Mouse (Mus musculus): ENCODE measurements around the gene Cbx2. TPM values are rescaled to one million over a fixed set of nuclear protein-coding genes. Genes with fewer than 3 reads are reported as not detected.

Cbx2 gene
- 15.0 and 15.3 TPM in 2 replicates for polyA plus RNA-seq (2015; fragmentation: Nextera tagmentation; extraction: Ambion mirVana)

GRCm38 (mm10) chr11:119022895-119023615, at the start of gene Cbx2:
TSS of gene Cbx2 (plus strand) at chr11:119022962.
- peak within 1 kb of the TSS; percentile 80 for H3K9ac ChIP-seq (ENCODE audit: low read length)
- no peaks in the 10 kb centered on the region for H3K9me3 ChIP-seq (replicated peaks; ENCODE audit: control insufficient read depth, low read length)
- ATAC-seq (replicated peaks; ENCODE audit: extremely low read depth, insufficient read depth, low FRiP score): peak; percentile 89
- H3K4me3 ChIP-seq (ENCODE audit: low read length): peak within 1 kb of the TSS; percentile 92
- WGBS: under 1% methylated on average over 96 of the region's 99 CpGs
- peaks cover 31% of the 10 kb centered on the region for H3K4me1 ChIP-seq (ENCODE audit: control insufficient read depth, insufficient read depth, low read length)
- H3K36me3 ChIP-seq (ENCODE audit: control insufficient read depth, insufficient read depth): peaks cover 12% of the 10 kb centered on the region
- H3K27me3 ChIP-seq (ENCODE audit: control insufficient read depth, insufficient read depth, low read length): peaks cover 17% of the 10 kb centered on the region
- peak within 1 kb of the TSS; percentile 79 for H3K27ac ChIP-seq (ENCODE audit: low read length)
- H3K4me2 ChIP-seq (ENCODE audit: low read depth, low read length): peak within 1 kb of the TSS; percentile 88

- ATAC-seq (replicated peaks; ENCODE audit: extremely low read depth, insufficient read depth, low FRiP score): no peak
- WGBS: 81% methylated on average over 7 of the region's 7 CpGs
These were observed 48.4 kb upstream of the Cbx2 start for GRCm38 (mm10) chr11:118974340-118974739.

GRCm38 (mm10) chr11:118975427-118975826, 47.3 kb upstream of the Cbx2 start:
- Histone ChIP-seq H3K9ac (ENCODE audit: low read length) (no peak overlapping the region), H3K9me3 (replicated peaks; ENCODE audit: control insufficient read depth, low read length) (no peaks in the 10 kb centered on the region), H3K36me3 (ENCODE audit: control insufficient read depth, insufficient read depth) (no peaks in the 10 kb centered on the region), H3K27ac (ENCODE audit: low read length) (no peak overlapping the region), H3K4me2 (ENCODE audit: low read depth, low read length) (peak overlapping the region; percentile 36; the same call in 1 of the 2 replicates), H3K27me3 (ENCODE audit: control insufficient read depth, insufficient read depth, low read length) (peaks cover 42% of the 10 kb centered on the region), H3K4me3 (ENCODE audit: low read length) (no peak overlapping the region), H3K4me1 (ENCODE audit: control insufficient read depth, insufficient read depth, low read length) (no peaks in the 10 kb centered on the region; the same call in 1 of the 2 replicates)
- no peak for ATAC-seq (replicated peaks; ENCODE audit: extremely low read depth, insufficient read depth, low FRiP score)
- WGBS: 3% methylated on average over 10 of the region's 10 CpGs

More at GRCm38 (mm10) chr11:118974340-118974739, 48.4 kb upstream of the Cbx2 start:
- Histone ChIP-seq H3K36me3 (ENCODE audit: control insufficient read depth, insufficient read depth) (no peaks in the 10 kb centered on the region), H3K4me1 (ENCODE audit: control insufficient read depth, insufficient read depth, low read length) (no peaks in the 10 kb centered on the region; the same call in 1 of the 2 replicates), H3K4me3 (ENCODE audit: low read length) (no peak overlapping the region), H3K4me2 (ENCODE audit: low read depth, low read length) (no peak overlapping the region), H3K27me3 (ENCODE audit: control insufficient read depth, insufficient read depth, low read length) (peaks cover 45% of the 10 kb centered on the region), H3K9me3 (replicated peaks; ENCODE audit: control insufficient read depth, low read length) (no peaks in the 10 kb centered on the region), H3K27ac (ENCODE audit: low read length) (no peak overlapping the region), H3K9ac (ENCODE audit: low read length) (no peak overlapping the region)

GRCm38 (mm10) chr11:118975917-118976316, 46.8 kb upstream of the Cbx2 start:
- Histone ChIP-seq H3K4me1 (ENCODE audit: control insufficient read depth, insufficient read depth, low read length) (no peaks in the 10 kb centered on the region; the same call in 1 of the 2 replicates), H3K27ac (ENCODE audit: low read length) (no peak overlapping the region), H3K4me2 (ENCODE audit: low read depth, low read length) (peak overlapping the region; percentile 36; the same call in 1 of the 2 replicates), H3K9ac (ENCODE audit: low read length) (no peak overlapping the region), H3K36me3 (ENCODE audit: control insufficient read depth, insufficient read depth) (no peaks in the 10 kb centered on the region), H3K27me3 (ENCODE audit: control insufficient read depth, insufficient read depth, low read length) (peaks cover 40% of the 10 kb centered on the region), H3K9me3 (replicated peaks; ENCODE audit: control insufficient read depth, low read length) (no peaks in the 10 kb centered on the region), H3K4me3 (ENCODE audit: low read length) (no peak overlapping the region)
- WGBS: 16% methylated on average over 12 of the region's 12 CpGs
- no peak for ATAC-seq (replicated peaks; ENCODE audit: extremely low read depth, insufficient read depth, low FRiP score)

GRCm38 (mm10) chr11:118980388-118980787, 42.4 kb upstream of the Cbx2 start:
- H3K9ac ChIP-seq (ENCODE audit: low read length): no peak overlapping the region
- no peak overlapping the region for H3K4me2 ChIP-seq (ENCODE audit: low read depth, low read length)
- no peaks in the 10 kb centered on the region for H3K9me3 ChIP-seq (replicated peaks; ENCODE audit: control insufficient read depth, low read length)
- no peak overlapping the region for H3K27ac ChIP-seq (ENCODE audit: low read length)
- H3K27me3 ChIP-seq (ENCODE audit: control insufficient read depth, insufficient read depth, low read length): peaks cover 15% of the 10 kb centered on the region
- ATAC-seq (replicated peaks; ENCODE audit: extremely low read depth, insufficient read depth, low FRiP score): no peak
- no peak overlapping the region for H3K4me3 ChIP-seq (ENCODE audit: low read length)
- H3K36me3 ChIP-seq (ENCODE audit: control insufficient read depth, insufficient read depth): no peaks in the 10 kb centered on the region
- WGBS: 77% methylated on average over 2 of the region's 2 CpGs
- H3K4me1 ChIP-seq (ENCODE audit: control insufficient read depth, insufficient read depth, low read length): no peaks in the 10 kb centered on the region; the same call in 1 of the 2 replicates

- Histone ChIP-seq H3K9ac (ENCODE audit: low read length) (no peak overlapping the region), H3K9me3 (replicated peaks; ENCODE audit: control insufficient read depth, low read length) (no peaks in the 10 kb centered on the region), H3K27ac (ENCODE audit: low read length) (no peak overlapping the region), H3K27me3 (ENCODE audit: control insufficient read depth, insufficient read depth, low read length) (peaks cover 15% of the 10 kb centered on the region), H3K36me3 (ENCODE audit: control insufficient read depth, insufficient read depth) (no peaks in the 10 kb centered on the region), H3K4me2 (ENCODE audit: low read depth, low read length) (no peak overlapping the region), H3K4me3 (ENCODE audit: low read length) (no peak overlapping the region), H3K4me1 (ENCODE audit: control insufficient read depth, insufficient read depth, low read length) (no peaks in the 10 kb centered on the region; the same call in 1 of the 2 replicates)
- 59% methylated on average over 18 of the region's 18 CpGs for WGBS
- ATAC-seq (replicated peaks; ENCODE audit: extremely low read depth, insufficient read depth, low FRiP score): no peak
These were observed 41.6 kb upstream of the Cbx2 start for GRCm38 (mm10) chr11:118981012-118981776.

- no peak for ATAC-seq (replicated peaks; ENCODE audit: extremely low read depth, insufficient read depth, low FRiP score)
- Histone ChIP-seq H3K9ac (ENCODE audit: low read length) (no peak overlapping the region), H3K36me3 (ENCODE audit: control insufficient read depth, insufficient read depth) (no peaks in the 10 kb centered on the region), H3K4me3 (ENCODE audit: low read length) (no peak overlapping the region), H3K27me3 (ENCODE audit: control insufficient read depth, insufficient read depth, low read length) (peaks cover 12% of the 10 kb centered on the region), H3K27ac (ENCODE audit: low read length) (no peak overlapping the region), H3K9me3 (replicated peaks; ENCODE audit: control insufficient read depth, low read length) (no peaks in the 10 kb centered on the region), H3K4me2 (ENCODE audit: low read depth, low read length) (no peak overlapping the region), H3K4me1 (ENCODE audit: control insufficient read depth, insufficient read depth, low read length) (no peaks in the 10 kb centered on the region; the same call in 1 of the 2 replicates)
- 42% methylated on average over 12 of the region's 12 CpGs for WGBS
These were observed 40.1 kb upstream of the Cbx2 start for GRCm38 (mm10) chr11:118982593-118983113.

GRCm38 (mm10) chr11:118985571-118985970, 37.2 kb upstream of the Cbx2 start:
- Histone ChIP-seq H3K4me2 (ENCODE audit: low read depth, low read length) (no peak overlapping the region), H3K27ac (ENCODE audit: low read length) (no peak overlapping the region), H3K36me3 (ENCODE audit: control insufficient read depth, insufficient read depth) (no peaks in the 10 kb centered on the region), H3K9me3 (replicated peaks; ENCODE audit: control insufficient read depth, low read length) (no peaks in the 10 kb centered on the region), H3K4me3 (ENCODE audit: low read length) (no peak overlapping the region), H3K9ac (ENCODE audit: low read length) (no peak overlapping the region), H3K27me3 (ENCODE audit: control insufficient read depth, insufficient read depth, low read length) (no peaks in the 10 kb centered on the region; the same call in 1 of the 2 replicates), H3K4me1 (ENCODE audit: control insufficient read depth, insufficient read depth, low read length) (no peaks in the 10 kb centered on the region; the same call in 1 of the 2 replicates)
- WGBS: 41% methylated on average over 5 of the region's 5 CpGs
- no peak for ATAC-seq (replicated peaks; ENCODE audit: extremely low read depth, insufficient read depth, low FRiP score)
